Mouse (Mus musculus): ENCODE data around the gene Gins1. TPM values are rescaled to one million over a fixed set of nuclear protein-coding genes. Genes with fewer than 3 reads are reported as not detected.
"Not testable (repeated sequence)": the region's sequence is repeated elsewhere in the genome, so short reads cannot be mapped to it uniquely, and the experiment has no call there.

Gins1 gene
- polyA plus RNA-seq, 1 experiment from 2014 or later: 80.7 TPM

GRCm38 (mm10) chr2:150902347-150902746 lies 2.9 kb upstream of the Gins1 start:
- no peak overlapping the region for H3K9ac ChIP-seq (ENCODE audit: low read length)
- 91% methylated on average over 8 of the region's 8 CpGs for WGBS
- no peak for ATAC-seq (replicated peaks; ENCODE audit: low FRiP score)
- H3K36me3 ChIP-seq (ENCODE audit: control insufficient read depth, insufficient read depth, low read length): no peaks in the 10 kb centered on the region
- peaks cover 3% of the 10 kb centered on the region for H3K4me1 ChIP-seq (replicated peaks; ENCODE audit: control insufficient read depth, insufficient read depth, low read length)
- H3K27me3 ChIP-seq (ENCODE audit: control insufficient read depth, insufficient read depth, low read length): no peaks in the 10 kb centered on the region
- no peak for DNase-seq (ENCODE audit: low spot score)
- no peak overlapping the region for H3K4me3 ChIP-seq (ENCODE audit: low read depth, low read length)
- H3K4me2 ChIP-seq (ENCODE audit: low read depth, low read length, severe bottlenecking): no peak overlapping the region
- no peak overlapping the region for H3K27ac ChIP-seq (ENCODE audit: low read depth, low read length)
- no peaks in the 10 kb centered on the region for H3K9me3 ChIP-seq (ENCODE audit: control insufficient read depth, low read length)

- peak; percentile 98 for ATAC-seq (replicated peaks; ENCODE audit: low FRiP score)
- WGBS: under 1% methylated on average over 68 of the region's 72 CpGs
- peak within 1 kb of the TSS; percentile 85 for H3K4me3 ChIP-seq (ENCODE audit: low read depth, low read length)
These were observed 796 bp upstream of the Gins1 start, which contains the start of gene Abhd12 for GRCm38 (mm10) chr2:150904272-150904935. Gene Abhd12, minus strand, starts transcription at chr2:150904741.

GRCm38 (mm10) chr2:150908881-150909280 lies 3.7 kb downstream of the Gins1 start:
- WGBS: 50% methylated on average over 6 of the region's 6 CpGs
- H3K27ac ChIP-seq (ENCODE audit: low read depth, low read length): not testable (repeated sequence)

More at GRCm38 (mm10) chr2:150904272-150904935, 796 bp upstream of the Gins1 start, which contains the start of gene Abhd12:
- no peaks in the 10 kb centered on the region for H3K27me3 ChIP-seq (ENCODE audit: control insufficient read depth, insufficient read depth, low read length)
- H3K9me3 ChIP-seq (ENCODE audit: control insufficient read depth, low read length): no peaks in the 10 kb centered on the region
- peak within 1 kb of the TSS; percentile 70; the same call in 1 of the 2 replicates for H3K27ac ChIP-seq (ENCODE audit: low read depth, low read length)
- peak; percentile 99 for DNase-seq (ENCODE audit: low spot score)
- no peaks in the 10 kb centered on the region for H3K36me3 ChIP-seq (ENCODE audit: control insufficient read depth, insufficient read depth, low read length)
- peaks cover 3% of the 10 kb centered on the region for H3K4me1 ChIP-seq (replicated peaks; ENCODE audit: control insufficient read depth, insufficient read depth, low read length)
- H3K9ac ChIP-seq (ENCODE audit: low read length): peak within 1 kb of the TSS; percentile 87
- peak within 1 kb of the TSS; percentile 84 for H3K4me2 ChIP-seq (ENCODE audit: low read depth, low read length, severe bottlenecking)

GRCm38 (mm10) chr2:150909429-150910039 lies 4.3 kb downstream of the Gins1 start:
- H3K4me2 ChIP-seq (ENCODE audit: low read depth, low read length, severe bottlenecking): peak overlapping the region; percentile 71
- ATAC-seq (replicated peaks; ENCODE audit: low FRiP score) (peak; percentile 94), DNase-seq (ENCODE audit: low spot score) (peak; percentile 95)
- peak overlapping the region; percentile 64 for H3K4me3 ChIP-seq (ENCODE audit: low read depth, low read length)
- H3K36me3 ChIP-seq (ENCODE audit: control insufficient read depth, insufficient read depth, low read length): no peaks in the 10 kb centered on the region
- H3K9ac ChIP-seq (ENCODE audit: low read length): peak overlapping the region; percentile 85
- H3K9me3 ChIP-seq (ENCODE audit: control insufficient read depth, low read length): no peaks in the 10 kb centered on the region
- no peaks in the 10 kb centered on the region for H3K4me1 ChIP-seq (replicated peaks; ENCODE audit: control insufficient read depth, insufficient read depth, low read length)
- H3K27me3 ChIP-seq (ENCODE audit: control insufficient read depth, insufficient read depth, low read length): no peaks in the 10 kb centered on the region
- whole genome bisulfite sequencing: under 1% methylated on average over 35 of the region's 35 CpGs
- H3K27ac ChIP-seq (ENCODE audit: low read depth, low read length): peak overlapping the region; percentile 94

More at GRCm38 (mm10) chr2:150908881-150909280, 3.7 kb downstream of the Gins1 start:
- Histone ChIP-seq H3K4me3 (ENCODE audit: low read depth, low read length) (peak overlapping the region; percentile 64; the same call in 1 of the 2 replicates), H3K4me2 (ENCODE audit: low read depth, low read length, severe bottlenecking) (peak overlapping the region; percentile 71; the same call in 1 of the 2 replicates)
- ATAC-seq (replicated peaks; ENCODE audit: low FRiP score); H3K36me3 ChIP-seq (ENCODE audit: control insufficient read depth, insufficient read depth, low read length); H3K9me3 ChIP-seq (ENCODE audit: control insufficient read depth, low read length); H3K9ac ChIP-seq (ENCODE audit: low read length); DNase-seq (ENCODE audit: low spot score); H3K4me1 ChIP-seq (replicated peaks; ENCODE audit: control insufficient read depth, insufficient read depth, low read length); H3K27me3 ChIP-seq (ENCODE audit: control insufficient read depth, insufficient read depth, low read length): not testable (repeated sequence)

GRCm38 (mm10) chr2:150910295-150910881 lies 5.2 kb downstream of the Gins1 start:
- ATAC-seq (replicated peaks; ENCODE audit: low FRiP score): peak; percentile 25

GRCm38 (mm10) chr2:150914781-150915515 lies 9.7 kb downstream of the Gins1 start:
- DNase-seq (ENCODE audit: low spot score) (no peak), ATAC-seq (replicated peaks; ENCODE audit: low FRiP score) (no peak)
- H3K27ac ChIP-seq (ENCODE audit: low read depth, low read length): no peak overlapping the region
- no peaks in the 10 kb centered on the region for H3K4me1 ChIP-seq (replicated peaks; ENCODE audit: control insufficient read depth, insufficient read depth, low read length)
- 86% methylated on average over 4 of the region's 4 CpGs for WGBS
- no peaks in the 10 kb centered on the region; the same call in 1 of the 2 replicates for H3K36me3 ChIP-seq (ENCODE audit: control insufficient read depth, insufficient read depth, low read length)
- H3K4me3 ChIP-seq (ENCODE audit: low read depth, low read length): no peak overlapping the region
- H3K9ac ChIP-seq (ENCODE audit: low read length): no peak overlapping the region
- H3K4me2 ChIP-seq (ENCODE audit: low read depth, low read length, severe bottlenecking): no peak overlapping the region
- H3K9me3 ChIP-seq (ENCODE audit: control insufficient read depth, low read length): no peaks in the 10 kb centered on the region
- H3K27me3 ChIP-seq (ENCODE audit: control insufficient read depth, insufficient read depth, low read length): no peaks in the 10 kb centered on the region

More at GRCm38 (mm10) chr2:150910295-150910881, 5.2 kb downstream of the Gins1 start:
- Histone ChIP-seq H3K27me3 (ENCODE audit: control insufficient read depth, insufficient read depth, low read length) (no peaks in the 10 kb centered on the region), H3K9me3 (ENCODE audit: control insufficient read depth, low read length) (no peaks in the 10 kb centered on the region), H3K4me2 (ENCODE audit: low read depth, low read length, severe bottlenecking) (peak overlapping the region; percentile 71), H3K36me3 (ENCODE audit: control insufficient read depth, insufficient read depth, low read length) (no peaks in the 10 kb centered on the region), H3K9ac (ENCODE audit: low read length) (peak overlapping the region; percentile 85), H3K4me3 (ENCODE audit: low read depth, low read length) (peak overlapping the region; percentile 64), H3K4me1 (replicated peaks; ENCODE audit: control insufficient read depth, insufficient read depth, low read length) (no peaks in the 10 kb centered on the region), H3K27ac (ENCODE audit: low read depth, low read length) (no peak overlapping the region; the same call in 1 of the 2 replicates)
- WGBS: 62% methylated on average over 7 of the region's 10 CpGs
- DNase-seq (ENCODE audit: low spot score): no peak

GRCm38 (mm10) chr2:150915786-150916185 lies 10.6 kb downstream of the Gins1 start:
- no peak overlapping the region for H3K27ac ChIP-seq (ENCODE audit: low read depth, low read length)
- no peaks in the 10 kb centered on the region for H3K4me1 ChIP-seq (replicated peaks; ENCODE audit: control insufficient read depth, insufficient read depth, low read length)
- 93% methylated on average over 5 of the region's 5 CpGs for WGBS
- no peaks in the 10 kb centered on the region; the same call in 1 of the 2 replicates for H3K36me3 ChIP-seq (ENCODE audit: control insufficient read depth, insufficient read depth, low read length)
- H3K9ac ChIP-seq (ENCODE audit: low read length): no peak overlapping the region
- no peaks in the 10 kb centered on the region for H3K9me3 ChIP-seq (ENCODE audit: control insufficient read depth, low read length)
- H3K27me3 ChIP-seq (ENCODE audit: control insufficient read depth, insufficient read depth, low read length): no peaks in the 10 kb centered on the region
- no peak for DNase-seq (ENCODE audit: low spot score)
- H3K4me2 ChIP-seq (ENCODE audit: low read depth, low read length, severe bottlenecking): no peak overlapping the region
- H3K4me3 ChIP-seq (ENCODE audit: low read depth, low read length): no peak overlapping the region
- no peak for ATAC-seq (replicated peaks; ENCODE audit: low FRiP score)

- Histone ChIP-seq H3K4me3 (ENCODE audit: low read depth, low read length) (no peak overlapping the region), H3K36me3 (ENCODE audit: control insufficient read depth, insufficient read depth, low read length) (no peaks in the 10 kb centered on the region; the same call in 1 of the 2 replicates), H3K27me3 (ENCODE audit: control insufficient read depth, insufficient read depth, low read length) (no peaks in the 10 kb centered on the region), H3K9ac (ENCODE audit: low read length) (no peak overlapping the region), H3K27ac (ENCODE audit: low read depth, low read length) (no peak overlapping the region), H3K4me2 (ENCODE audit: low read depth, low read length, severe bottlenecking) (no peak overlapping the region), H3K9me3 (ENCODE audit: control insufficient read depth, low read length) (no peaks in the 10 kb centered on the region), H3K4me1 (replicated peaks; ENCODE audit: control insufficient read depth, insufficient read depth, low read length) (no peaks in the 10 kb centered on the region)
- WGBS: 91% methylated on average over 3 of the region's 3 CpGs
- DNase-seq (ENCODE audit: low spot score) (no peak), ATAC-seq (replicated peaks; ENCODE audit: low FRiP score) (peak; percentile 51; the same call in 1 of the 2 replicates)
These were observed 13.5 kb downstream of the Gins1 start for GRCm38 (mm10) chr2:150918720-150919119.

Data from forebrain, embryonic 11.5 days (tissue).